Mouse (Mus musculus): ENCODE results near the gene Rhox3a2. TPM values are rescaled to one million over a fixed set of nuclear protein-coding genes. Genes with fewer than 3 reads are reported as not detected.

Gene Rhox3a2
- not detected in 2 replicates for polyA plus RNA-seq (2021; fragmentation: Nextera tagmentation)
- long read RNA-seq, experiment 1 = 0 reads
- long read RNA-seq, experiment 2 = 0 reads

GRCm38 (mm10) chrX:37379728-37380127 is at the start of gene Rhox3a2:
Gene Rhox3a2 (plus strand): TSS chrX:37380028.

DNA sequence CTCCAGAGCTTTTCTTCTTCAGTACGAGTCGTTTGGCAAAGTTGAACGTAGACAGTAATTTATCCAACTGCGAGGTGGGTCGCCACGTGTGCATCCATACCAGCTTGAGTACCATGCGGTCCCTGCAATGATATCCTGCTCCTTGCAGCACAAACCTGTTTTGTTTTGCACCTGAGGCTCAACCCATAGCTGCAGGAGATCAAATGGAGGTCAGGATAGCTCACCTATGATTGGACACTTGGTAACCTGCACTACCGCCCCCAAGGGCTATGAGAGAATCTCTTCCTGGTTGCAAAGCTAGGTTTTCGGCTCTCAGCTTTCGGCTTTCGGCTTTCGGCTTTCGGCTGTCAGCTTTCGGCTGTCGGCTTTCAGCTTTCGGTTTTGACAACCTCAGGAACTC is 10.7 kb downstream of the Rhox3a2 start, which contains the start of gene Rhox4a2:
Gene Rhox4a2, plus strand, starts transcription at position 301 of the 400 bp plus-strand sequence.

DNA sequence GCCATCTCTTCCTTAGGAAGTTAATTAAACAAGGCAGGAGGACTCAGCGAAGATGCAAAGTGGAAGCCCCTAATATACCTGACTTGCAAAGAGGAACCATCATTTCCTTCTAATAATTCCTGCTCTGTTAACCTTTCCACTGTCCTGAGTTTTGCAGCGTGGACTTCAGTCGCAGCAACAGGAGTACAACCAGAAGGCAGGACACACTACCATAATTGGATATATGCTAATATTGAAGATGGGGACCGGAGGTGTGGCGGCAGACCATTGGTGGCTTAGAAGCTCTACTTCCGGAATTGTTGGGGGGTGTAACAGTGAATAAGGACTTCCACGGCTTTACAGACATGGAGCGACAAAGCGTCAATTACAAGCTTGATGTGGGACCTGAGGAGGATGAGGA is 31.9 kb downstream of the Rhox3a2 start, which contains the start of gene Rhox2b:
Gene Rhox2b, plus strand, starts transcription at position 301 of the 400 bp plus-strand sequence.

GRCm38 (mm10) chrX:37432194-37432593 is 52.4 kb downstream of the Rhox3a2 start, which contains the start of gene Rhox4b:
Gene Rhox4b (plus strand): TSS chrX:37432494.

Other genes starting within 250 kb of the Rhox3a2 start
- gene Akap14, start 211.2 kb upstream of the Rhox3a2 start, polyA plus RNA-seq (2021; fragmentation: Nextera tagmentation) = 0.08 TPM in 1 of 2 replicates, not detected in the other
- gene Ndufa1, start 188.9 kb upstream of the Rhox3a2 start, polyA plus RNA-seq (2021; fragmentation: Nextera tagmentation) = 1,185 and 1,422 TPM in 2 replicates
- gene Rnf113a1, start 188.8 kb upstream of the Rhox3a2 start, polyA plus RNA-seq (2021; fragmentation: Nextera tagmentation) = 12.6 and 16.1 TPM in 2 replicates
- not detected in 2 replicates for gene Gm9, start 169.0 kb upstream of the Rhox3a2 start, polyA plus RNA-seq (2021; fragmentation: Nextera tagmentation)
- gene Rhox1, start 157.8 kb upstream of the Rhox3a2 start, polyA plus RNA-seq (2021; fragmentation: Nextera tagmentation) = not detected in 2 replicates
- not detected in 2 replicates for gene Rhox2a, start 135.1 kb upstream of the Rhox3a2 start, polyA plus RNA-seq (2021; fragmentation: Nextera tagmentation)
- gene Rhox3a, start 130.1 kb upstream of the Rhox3a2 start, polyA plus RNA-seq (2021; fragmentation: Nextera tagmentation) = not detected in 2 replicates
- not detected in 2 replicates for gene Rhox4a, start 114.7 kb upstream of the Rhox3a2 start, polyA plus RNA-seq (2021; fragmentation: Nextera tagmentation)
- not detected in 2 replicates for gene Rhox4a2, start 10.8 kb downstream of the Rhox3a2 start, polyA plus RNA-seq (2021; fragmentation: Nextera tagmentation)
- gene Rhox2b, start 32.0 kb downstream of the Rhox3a2 start, polyA plus RNA-seq (2021; fragmentation: Nextera tagmentation) = not detected in 2 replicates
- not detected in 2 replicates for gene Rhox4b, start 52.5 kb downstream of the Rhox3a2 start, polyA plus RNA-seq (2021; fragmentation: Nextera tagmentation)
- not detected in 2 replicates for gene Rhox2c, start 73.7 kb downstream of the Rhox3a2 start, polyA plus RNA-seq (2021; fragmentation: Nextera tagmentation)
- gene Rhox3c, start 78.6 kb downstream of the Rhox3a2 start, polyA plus RNA-seq (2021; fragmentation: Nextera tagmentation) = not detected in 2 replicates
- not detected in 2 replicates for gene Rhox4c, start 100.3 kb downstream of the Rhox3a2 start, polyA plus RNA-seq (2021; fragmentation: Nextera tagmentation)
- gene Rhox2d, start 113.4 kb downstream of the Rhox3a2 start, polyA plus RNA-seq (2021; fragmentation: Nextera tagmentation) = not detected in 2 replicates
- not detected in 2 replicates for gene Rhox4d, start 134.3 kb downstream of the Rhox3a2 start, polyA plus RNA-seq (2021; fragmentation: Nextera tagmentation)
- gene Rhox2e, start 150.4 kb downstream of the Rhox3a2 start, polyA plus RNA-seq (2021; fragmentation: Nextera tagmentation) = not detected in 2 replicates
- not detected in 2 replicates for gene Rhox3e, start 162.0 kb downstream of the Rhox3a2 start, polyA plus RNA-seq (2021; fragmentation: Nextera tagmentation)
- gene Rhox4e, start 177.4 kb downstream of the Rhox3a2 start, polyA plus RNA-seq (2021; fragmentation: Nextera tagmentation) = not detected in 2 replicates
- gene Rhox2f, start 191.4 kb downstream of the Rhox3a2 start, polyA plus RNA-seq (2021; fragmentation: Nextera tagmentation) = not detected in 2 replicates
- gene Rhox3f, start 201.0 kb downstream of the Rhox3a2 start, polyA plus RNA-seq (2021; fragmentation: Nextera tagmentation) = not detected in 2 replicates
- gene Rhox4f, start 227.7 kb downstream of the Rhox3a2 start, polyA plus RNA-seq (2021; fragmentation: Nextera tagmentation) = not detected in 2 replicates
- gene Rhox3g, start 248.6 kb downstream of the Rhox3a2 start, polyA plus RNA-seq (2021; fragmentation: Nextera tagmentation) = not detected in 2 replicates

All from left cerebral cortex, adult 6 months (tissue).